Mouse (Mus musculus) monocyte, adult 5-6 weeks (primary cell): ENCODE measurements at regions not wholly inside any gene's neighbourhood (a gene's known extent, or its start where the extent isn't known, plus 50 kb on each side); places are given as distances from the start of the nearest gene placed in this dataset.

Experiments used
- ATAC-seq: fragments of 153-309, 156-312 bp; replicated peaks from 2 replicates; pipeline ENCODE4 v1.8.0; 2017; ENCODE audit warnings: mild to moderate bottlenecking; ENCODE audit not compliant: low TSS enrichment, insufficient number of reproducible peaks, severe bottlenecking, poor library complexity, low FRiP score

DNA sequence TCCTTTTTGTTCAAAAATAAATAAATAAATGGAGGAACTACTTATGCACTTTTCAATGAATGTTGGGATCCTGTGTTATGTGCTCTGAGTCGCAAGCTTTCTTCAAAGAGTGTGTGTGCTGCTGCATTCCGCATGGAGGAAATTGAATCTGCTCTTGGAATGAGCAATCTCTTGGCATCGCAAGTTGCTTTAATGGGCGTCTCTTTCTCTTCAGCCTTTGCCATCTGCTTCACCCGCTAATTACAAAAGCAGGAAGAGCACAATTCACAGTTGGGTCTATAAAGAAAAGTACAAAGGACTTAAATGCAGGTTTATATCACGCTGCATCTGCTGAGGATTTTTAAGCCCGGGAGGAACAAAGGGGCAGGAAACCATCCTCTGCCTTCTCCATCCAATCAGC is 272.5 kb upstream of the Lrig3 start:
- no peak for ATAC-seq

DNA sequence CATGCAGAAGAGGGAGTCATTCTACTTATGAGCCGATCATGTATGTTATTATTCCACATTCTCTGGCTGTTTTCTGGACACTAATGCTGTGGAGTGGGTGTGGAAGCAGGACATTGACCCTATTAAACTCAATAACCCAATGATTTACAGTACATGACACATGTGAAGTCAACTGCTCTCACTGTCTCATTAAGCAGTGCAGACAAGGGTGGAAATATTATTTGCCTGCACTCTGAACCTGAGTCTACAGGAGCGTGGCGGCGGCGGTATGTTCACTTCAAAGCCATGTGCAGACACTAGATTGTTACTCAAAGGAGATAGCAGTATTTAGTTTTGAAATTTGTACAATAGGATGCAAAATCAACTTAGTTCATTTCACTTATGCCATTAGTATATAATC is 269.8 kb upstream of the Lrig3 start:
- no peak for ATAC-seq

DNA sequence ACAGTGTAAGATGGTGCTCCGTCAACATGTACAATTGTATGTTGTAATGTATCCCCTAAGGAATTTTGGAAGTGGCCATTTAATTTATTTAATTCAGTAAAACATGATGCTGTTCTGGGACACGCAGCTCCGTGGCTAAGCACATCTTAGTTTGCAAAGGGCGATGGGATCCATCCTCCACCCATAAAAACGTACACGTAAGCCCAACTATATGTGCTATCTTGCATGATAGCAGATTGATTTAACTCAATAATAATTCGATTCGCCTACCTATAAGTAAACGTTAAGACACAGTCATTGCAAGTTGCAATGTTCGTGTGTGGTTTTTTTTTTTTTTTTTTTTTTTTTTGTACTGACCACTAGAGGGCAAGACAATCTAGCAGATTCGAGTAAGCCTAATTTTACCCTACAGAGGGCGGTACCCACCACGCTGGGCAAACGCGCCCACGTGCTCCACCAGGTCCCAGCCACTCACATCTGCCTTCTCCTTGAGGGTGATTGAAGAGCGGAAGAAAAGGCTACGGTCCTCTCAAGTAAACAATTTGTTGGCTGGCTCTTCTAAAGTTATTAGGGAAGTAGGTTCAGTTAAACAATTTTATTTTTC is 240.8 kb upstream of the Lrig3 start:
- ATAC-seq: peak; percentile 96

DNA sequence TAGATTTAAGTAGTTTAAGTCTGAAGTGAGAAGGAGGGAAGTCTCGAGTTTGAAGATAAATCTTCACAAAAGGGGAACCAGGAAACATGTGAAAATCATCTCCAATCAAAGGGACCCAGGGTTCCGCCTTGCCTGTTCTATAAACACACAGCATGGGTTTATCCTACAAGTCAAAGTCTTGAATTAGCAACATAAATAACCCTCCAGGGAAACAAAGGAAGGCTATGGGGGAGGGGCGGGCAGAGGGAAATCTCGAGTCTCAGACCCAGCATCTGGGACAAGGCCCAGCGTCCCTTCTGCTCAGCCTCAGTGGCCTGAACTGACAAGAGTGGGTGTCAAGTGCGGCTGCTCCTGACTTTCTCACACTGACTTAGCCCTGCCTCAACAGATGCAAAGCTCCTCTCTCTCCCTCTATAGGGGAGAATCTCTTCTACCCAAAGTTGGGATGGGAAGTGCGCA is 240.3 kb upstream of the Lrig3 start:
- ATAC-seq: peak; percentile 63; the same call in 1 of the 2 replicates

DNA sequence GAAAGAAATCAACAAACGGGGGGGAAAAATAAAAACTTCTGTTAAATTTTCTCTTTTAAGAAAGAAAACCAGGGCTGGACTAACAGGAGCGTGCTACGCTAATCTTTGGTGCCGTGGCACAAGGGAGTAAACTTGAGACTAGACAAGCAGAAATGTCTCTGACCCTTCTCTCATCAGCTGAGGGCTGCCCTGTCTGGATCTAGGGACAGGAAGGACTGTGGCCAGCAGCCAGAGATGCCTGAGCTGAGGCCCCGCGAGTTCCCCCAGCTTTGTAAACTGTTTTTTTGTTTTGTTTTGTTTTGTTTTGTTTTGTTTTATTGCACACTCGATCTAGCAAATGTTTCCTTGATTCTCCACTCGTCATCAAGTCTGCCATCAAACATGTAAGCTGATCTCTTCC is 239.4 kb upstream of the Lrig3 start:
- ATAC-seq: no peak

DNA sequence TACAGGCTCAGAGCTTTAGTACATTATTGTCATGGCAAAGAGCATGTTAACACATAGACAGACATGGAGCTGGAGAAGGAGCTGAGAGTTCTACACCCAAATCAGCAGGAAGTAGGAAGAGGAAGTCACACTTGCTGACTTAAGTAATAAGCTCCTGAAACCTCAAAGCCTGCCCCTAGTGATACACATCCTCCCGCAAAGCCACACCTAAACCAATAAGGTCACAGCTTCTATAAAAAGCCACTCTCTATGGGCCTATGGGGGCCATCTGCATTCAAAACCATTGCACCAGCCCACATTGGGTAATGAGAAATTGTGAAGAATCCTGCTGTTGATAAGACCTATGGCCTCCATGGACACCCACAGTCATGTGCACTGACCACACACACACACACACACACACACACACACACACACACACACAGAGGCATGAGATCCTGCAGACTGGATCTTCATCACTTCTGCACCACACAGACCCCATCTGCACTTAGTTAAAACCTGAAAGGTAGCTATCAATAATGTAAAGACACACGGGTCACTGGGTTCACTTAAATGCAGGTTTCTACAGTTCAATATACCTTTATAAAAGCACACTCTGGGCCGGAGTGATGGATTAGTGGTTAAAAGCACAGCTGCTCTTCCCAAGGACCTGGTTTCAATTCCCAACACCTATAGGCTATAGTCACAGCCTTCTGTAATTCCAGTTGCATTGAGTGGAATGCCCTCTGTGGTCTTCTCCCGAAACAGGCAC is 230.0 kb upstream of the Lrig3 start:
- peak; percentile 96 for ATAC-seq

DNA sequence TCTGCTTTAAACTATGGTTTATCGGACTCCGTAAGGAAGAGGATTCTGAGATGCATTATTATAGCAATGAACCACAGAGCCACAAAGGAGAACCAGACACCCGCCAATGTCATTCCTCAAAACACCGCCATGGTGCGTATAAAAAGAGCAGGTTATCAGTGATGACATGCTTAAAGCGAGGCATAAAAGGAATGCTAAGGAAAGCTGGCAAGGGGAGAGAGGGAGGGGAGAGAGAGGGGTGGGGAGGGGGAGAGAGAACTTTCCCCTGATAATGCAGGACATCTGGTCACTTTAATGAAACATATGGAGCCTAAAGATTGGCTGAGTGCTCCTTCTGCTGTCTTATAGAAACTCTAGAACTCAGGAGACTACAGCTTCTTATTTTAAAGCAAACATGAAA is 222.8 kb upstream of the Lrig3 start:
- ATAC-seq: no peak

DNA sequence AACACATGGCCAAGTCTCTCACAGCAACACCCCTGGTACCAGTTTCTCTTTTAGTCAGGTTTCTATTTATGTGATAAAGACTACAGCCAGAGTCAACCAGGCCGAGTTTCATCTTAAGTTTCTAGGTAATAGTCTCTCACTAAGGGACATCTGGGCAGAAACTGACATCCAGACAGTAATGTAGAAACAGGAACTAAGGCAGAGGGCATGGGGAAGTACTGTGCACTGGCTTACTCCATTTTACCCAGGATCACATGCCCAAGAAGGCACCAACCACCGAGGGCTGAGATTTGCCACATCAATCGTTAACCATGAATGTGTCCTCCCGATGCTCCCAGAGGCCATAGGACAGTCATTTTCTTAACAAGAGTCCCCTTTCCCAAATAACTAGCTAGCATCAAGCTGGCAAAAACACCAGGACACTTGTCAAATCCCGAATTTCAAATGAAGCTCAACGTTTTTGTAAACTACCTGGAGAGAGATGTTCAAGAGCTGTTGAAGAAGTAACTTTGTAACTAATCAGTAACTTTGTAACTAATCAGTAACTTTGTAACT is 216.9 kb upstream of the Lrig3 start:
- ATAC-seq: peak; percentile 93

DNA sequence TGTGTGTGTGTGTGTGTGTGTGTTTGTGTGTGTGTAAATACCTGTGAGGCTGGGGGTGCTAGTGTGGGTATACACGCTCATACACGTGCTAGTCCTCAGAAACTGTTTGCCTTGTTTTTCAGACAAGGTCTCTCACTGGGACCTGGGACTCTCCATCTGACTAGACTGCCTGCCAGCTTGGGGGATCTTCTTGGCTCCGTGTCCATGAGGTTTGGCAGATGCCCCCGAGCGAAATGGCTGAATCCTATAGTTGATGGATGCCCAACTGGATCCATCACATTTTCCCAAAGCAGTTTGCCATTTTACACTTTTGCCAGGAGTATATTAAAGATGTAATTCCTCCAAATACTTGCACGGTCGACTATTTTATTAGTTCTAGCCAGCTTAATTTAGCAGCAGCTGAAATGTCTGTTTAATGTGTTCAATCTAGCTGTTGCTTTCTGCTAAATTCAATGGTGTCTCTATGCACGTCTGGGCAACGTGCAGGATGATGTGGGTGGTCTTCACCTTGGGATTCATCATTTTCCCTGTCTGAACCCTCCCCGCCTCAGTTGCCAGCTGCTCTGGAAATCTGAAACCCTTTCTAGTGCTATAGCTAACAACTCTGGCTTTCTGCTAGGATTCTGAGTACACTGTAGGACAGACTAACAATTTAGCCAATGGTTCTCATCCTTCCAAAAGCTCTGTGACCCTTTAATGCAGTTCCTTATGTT is 213.3 kb upstream of the Lrig3 start:
- ATAC-seq: no peak

DNA sequence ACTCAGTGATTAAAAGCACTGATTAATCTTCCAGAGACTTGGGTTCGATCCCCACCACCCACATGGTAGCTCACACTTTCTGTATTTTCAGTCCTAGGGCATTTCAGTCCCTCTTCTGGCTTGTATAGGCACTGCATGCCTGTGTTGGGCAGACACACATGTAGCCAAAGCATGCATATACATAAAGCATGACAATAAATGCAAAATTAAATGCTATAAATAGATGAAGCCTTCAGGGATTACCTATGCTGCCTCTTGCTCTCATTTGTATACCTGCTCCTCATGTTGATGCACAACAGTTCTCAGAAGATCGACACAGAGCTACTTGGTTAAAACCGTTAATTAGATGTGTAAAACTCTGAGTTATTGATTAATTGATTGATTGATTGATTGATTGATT is 206.8 kb upstream of the Lrig3 start:
- ATAC-seq: no peak

DNA sequence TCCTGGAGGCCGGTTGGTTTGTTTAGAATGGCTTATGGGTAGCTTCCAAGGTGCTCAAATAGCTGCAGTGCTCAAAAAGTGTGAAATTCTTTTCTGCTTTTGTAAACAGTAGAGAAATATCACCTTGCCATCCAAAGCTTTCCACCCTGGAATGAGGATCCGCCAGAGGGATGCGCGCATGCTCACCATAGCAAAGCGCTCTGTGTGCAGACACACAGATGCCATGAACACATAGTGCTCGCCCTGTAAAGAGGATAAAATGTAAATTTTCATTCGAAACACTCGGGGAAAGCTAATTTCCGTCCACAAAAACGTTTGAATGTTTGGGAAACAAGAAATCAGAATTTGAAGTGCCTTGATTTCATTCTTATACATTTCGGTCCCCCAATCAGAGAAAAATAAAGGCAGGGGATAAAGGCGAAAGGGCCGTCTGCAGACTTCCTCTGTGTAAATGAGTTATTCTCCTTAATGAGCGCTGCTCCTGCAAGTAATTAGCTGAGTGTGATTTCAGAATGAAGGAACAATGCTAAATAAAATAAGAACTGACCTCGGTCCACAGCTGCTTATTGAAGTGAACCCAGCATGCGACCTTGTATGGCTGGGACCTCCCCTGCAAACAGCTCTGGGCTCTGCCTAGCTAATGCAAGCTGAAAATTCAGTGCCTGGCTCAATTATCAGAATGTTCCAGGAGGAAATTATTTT is 203.4 kb upstream of the Lrig3 start:
- no peak for ATAC-seq

DNA sequence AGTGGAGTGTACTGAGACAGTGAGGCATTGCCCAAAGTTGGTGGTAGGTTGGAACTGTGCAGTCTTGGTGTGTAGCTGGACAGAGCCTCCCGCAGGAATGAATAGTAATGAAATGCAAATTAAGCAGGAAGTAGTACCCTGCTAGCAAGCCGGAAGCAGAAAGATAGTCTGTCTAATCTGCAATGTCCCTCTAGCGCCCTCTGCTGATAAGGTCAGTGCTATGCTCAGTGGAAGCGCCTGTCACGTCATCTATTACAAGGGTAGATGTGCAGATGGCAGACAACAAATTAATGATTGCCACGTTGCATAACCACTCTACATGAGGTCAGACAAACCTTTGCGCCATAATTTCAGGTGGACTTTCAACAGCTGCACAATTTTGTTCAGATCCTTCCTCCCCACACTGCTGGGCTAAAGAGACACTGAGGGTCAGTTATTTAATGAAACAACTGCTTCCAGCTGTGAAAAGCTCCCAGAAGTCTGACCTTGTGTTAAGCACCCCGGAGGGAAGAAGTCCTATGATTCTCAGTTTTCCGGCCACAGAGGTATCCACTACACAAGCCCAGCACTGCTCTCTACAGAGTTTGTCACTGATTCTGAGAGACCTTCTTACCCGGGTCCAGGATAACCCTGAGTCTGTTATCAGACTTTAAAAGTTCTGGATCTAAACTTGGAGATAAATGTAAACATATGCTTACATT is 201.4 kb upstream of the Lrig3 start:
- peak; percentile 79 for ATAC-seq

DNA sequence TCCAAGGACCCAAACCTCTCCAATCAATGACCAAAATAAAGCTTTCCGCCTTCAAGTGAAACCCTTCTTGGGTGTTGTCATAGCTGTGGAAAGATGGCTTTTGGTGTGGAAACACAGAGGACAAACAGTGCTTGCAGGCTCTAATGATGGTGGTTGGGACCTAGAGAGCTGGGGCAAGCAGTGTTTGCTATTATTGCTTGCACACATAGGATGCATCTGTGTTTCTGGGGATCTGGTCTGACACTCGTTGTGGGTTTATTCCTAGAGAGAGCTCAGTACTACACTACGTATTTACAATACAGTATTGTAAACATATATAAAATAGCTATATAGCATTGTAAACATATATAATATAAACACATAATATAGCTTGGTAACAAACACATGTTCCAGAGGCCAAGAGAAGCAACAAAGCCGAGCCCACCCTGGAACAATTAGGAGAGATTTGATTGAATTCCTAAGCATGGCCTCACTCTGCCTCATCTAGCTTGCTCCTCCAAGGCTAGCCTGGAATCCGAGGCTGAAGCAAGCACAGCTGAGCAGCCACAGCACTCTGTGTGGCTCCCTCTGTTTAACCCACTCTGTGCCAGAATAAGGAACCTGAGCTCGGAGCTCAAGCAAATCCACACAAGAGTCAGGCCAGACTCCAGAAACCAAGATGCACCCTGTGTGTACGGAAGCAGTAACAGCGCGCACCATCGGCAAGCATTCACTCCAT is 200.7 kb upstream of the Lrig3 start:
- ATAC-seq: no peak

DNA sequence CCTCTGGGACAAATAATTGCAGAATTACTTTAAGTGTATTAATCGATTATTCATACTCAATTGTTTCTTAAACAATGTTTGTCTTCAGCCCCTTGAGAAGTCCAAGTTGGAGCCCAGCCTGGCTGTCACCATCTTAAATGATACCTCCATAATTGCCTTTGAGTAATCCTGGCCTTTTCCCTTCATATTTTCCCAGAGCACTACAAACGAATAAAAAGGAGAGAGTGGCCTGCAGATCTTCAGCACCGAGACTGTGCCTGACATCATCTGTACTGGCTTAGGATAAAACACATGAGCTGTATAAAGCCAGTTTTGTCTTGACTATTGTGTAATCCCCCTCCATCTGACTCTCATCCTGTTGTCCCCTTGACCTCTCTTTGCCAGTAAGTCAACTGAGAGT is 197.7 kb upstream of the Lrig3 start:
- no peak for ATAC-seq

DNA sequence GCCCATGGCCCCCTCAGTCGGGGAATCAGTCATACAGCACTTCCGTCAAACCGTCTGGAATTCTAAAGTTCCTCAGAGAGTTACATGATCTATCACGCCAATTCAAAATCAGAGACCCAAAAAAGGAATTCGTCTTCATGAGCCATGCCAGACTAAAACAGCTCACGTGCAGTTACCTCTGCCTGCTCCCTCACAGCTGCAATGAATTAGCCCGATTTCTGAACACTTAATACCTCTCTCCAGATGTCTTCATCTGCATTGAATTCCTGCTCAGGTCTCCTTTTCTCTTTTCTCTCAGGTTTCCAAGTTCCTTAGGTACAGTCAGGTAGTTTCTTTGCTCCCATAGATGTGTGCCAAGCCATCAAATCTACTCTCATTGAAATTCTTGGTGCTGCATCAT is 192.4 kb upstream of the Lrig3 start:
- no peak for ATAC-seq

DNA sequence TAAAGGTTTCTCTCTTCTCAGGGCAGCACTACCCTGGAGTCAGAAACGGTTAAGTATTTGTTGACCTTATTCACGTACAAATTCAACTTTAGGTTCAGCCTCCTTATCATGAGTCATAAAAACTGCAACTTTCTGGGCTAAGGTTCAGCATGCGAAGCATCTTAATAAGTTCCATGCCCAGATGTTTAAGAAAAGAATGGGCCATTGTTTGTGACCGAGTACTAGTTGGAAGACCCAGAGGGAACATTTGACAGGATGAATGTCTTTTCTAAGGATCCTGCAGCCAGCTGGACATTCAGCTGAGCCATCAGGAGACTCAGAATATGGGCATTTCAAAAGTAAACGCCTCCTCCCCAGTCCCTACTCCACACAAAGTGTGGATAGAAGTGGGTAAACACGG is 183.5 kb upstream of the Lrig3 start:
- ATAC-seq: no peak

DNA sequence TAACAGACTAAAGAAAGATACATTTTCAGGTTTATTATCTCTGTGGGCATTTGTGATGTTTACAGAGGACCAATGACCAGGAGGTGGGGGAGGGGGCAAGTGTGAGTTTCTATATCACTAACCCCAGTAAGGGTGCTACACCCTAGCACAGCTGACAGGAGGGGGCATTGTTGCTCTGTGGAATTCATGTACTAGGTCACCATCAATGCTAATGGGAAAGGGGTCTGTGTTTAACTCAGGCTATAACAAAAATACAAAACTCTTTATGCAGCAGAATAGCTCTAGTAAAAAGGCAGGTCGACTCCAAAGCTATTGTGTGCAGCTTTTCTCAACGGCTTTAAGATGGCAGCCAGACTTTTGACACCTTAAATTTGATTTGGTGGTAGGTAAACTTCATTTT is 181.1 kb upstream of the Lrig3 start:
- no peak for ATAC-seq
